Mouse (Mus musculus): Measurements from ENCODE around the gene Cdnf. TPM values are rescaled to one million over a fixed set of nuclear protein-coding genes. Genes with fewer than 3 reads are reported as not detected.

Gene Cdnf
- total RNA-seq (2021), result 1 to 10 TPM; 6.7 to 9.9 TPM

DNA sequence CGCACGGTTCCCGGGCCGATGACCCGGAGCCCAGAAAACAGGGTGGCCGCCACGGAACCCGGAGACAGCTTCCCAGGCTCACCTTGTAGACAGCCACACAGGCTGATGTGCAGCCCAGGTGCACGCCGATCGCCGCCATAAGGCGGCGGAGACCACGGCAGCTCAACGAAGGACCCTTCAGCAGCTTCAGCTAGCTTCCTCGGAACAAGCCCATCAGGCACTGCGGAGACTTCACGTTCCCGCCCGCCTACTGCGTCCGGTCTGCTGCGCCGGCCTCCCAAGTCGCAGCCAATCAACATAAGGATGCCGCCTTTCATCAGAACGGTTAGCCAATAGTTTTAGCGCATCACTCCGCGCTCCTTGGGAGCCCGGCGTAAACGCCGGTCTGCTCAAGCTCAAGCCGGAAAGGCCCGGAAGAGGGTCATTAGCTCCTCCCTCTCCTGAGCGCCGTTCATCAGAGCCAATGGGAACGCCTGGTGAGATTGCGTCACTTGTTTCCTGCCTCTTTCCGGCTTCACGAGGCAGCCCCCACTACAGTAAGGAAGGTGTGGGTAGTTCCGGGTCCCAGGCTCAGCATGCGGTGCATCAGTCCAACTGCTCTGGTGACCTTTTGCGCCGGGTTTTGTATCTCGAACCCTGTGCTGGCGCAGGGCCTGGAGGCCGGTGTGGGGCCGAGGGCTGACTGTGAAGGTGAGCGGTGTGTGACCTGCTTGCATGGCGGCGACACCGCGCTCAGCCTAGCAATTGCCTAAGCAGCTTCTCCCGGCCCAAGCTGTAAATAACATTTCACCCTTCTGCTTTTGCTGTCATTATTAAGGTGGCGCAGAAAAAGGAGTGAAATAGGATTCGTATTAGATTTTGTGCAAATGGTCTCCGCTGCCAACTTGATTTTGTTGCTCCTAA lies at the start of gene Cdnf, which contains the start of the genes Gm45902 and Hspa14:
TSS of gene Cdnf (plus strand) at position 479 of the 903 bp plus-strand sequence.
TSS of gene Gm45902 (minus strand) at position 239 of the 903 bp plus-strand sequence.
TSS of gene Hspa14 (minus strand) at position 263 of the 903 bp plus-strand sequence.
- DNase-seq, result peak; percentile 97
- intact Hi-C loops (cut with DNase I), result loop anchor here (2.0 to 5.0 kb wide), 2 partner anchors 38 to 176 kb away; partner anchors contain the start of genes Acbd7 and Suv39h2

DNA sequence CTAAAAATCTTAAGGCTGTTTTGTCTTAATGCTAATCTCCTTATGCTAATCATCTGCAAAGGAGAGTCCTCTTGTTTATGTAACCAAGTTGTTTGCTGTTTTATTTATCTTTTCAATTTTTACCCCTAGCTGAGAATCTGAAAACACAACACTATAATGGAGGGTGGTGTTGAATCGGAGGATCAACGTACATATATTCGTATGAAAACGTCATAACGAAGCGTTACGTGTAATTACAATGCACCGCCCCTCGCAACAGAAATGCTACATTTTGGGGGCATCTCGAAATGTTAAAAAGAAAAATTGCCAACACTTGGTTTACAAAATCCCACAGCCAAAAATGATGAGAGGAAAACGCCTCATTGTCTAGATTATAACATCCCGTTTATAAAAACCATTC lies 38.9 kb upstream of the Cdnf start:
- no peak for DNase-seq
- intact Hi-C loops (cut with DNase I), result loop anchor here (2.0 kb wide), 2 partner anchors 39 to 53 kb away; partner anchors contain the start of genes Cdnf, Gm45902 and Hspa14

GRCm38 (mm10) chr2:3474361-3474805 lies 38.4 kb upstream of the Cdnf start:
- DNase-seq, result peak; percentile 52 to 72
- intact Hi-C loops (cut with DNase I), result loop anchor here (2.0 kb wide), 2 partner anchors 38 to 54 kb away; partner anchors contain the start of genes Cdnf, Gm45902 and Hspa14

DNA sequence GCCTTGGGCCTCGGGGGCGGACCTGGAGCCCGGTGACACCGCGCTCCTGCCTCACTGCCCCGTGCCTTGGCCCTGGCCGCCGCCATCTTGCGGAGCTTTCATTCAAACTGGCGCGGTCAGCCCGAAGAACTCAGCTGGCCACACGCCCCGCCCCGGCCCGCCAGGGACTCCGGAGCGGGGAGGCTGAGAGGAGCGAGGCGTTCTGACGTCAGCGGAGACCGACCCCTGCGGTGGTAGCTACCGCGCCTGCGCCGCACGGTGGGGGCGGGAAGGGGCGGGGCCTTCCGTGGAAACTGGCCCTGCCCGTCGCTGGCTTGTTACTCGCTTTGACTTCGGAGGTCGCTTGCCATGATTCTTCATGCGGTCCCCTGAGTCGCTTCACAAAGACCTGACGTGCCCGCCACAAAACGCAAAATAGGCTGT lies 38.0 kb upstream of the Cdnf start, which contains the start of gene Suv39h2:
TSS of gene Suv39h2 (minus strand) at position 171 of the 423 bp plus-strand sequence.
- intact Hi-C loops (cut with DNase I), result loop anchor here (2.0 kb wide), 2 partner anchors 38 to 54 kb away; partner anchors contain the start of genes Cdnf, Gm45902 and Hspa14
- peak; percentile 98 for DNase-seq

DNA sequence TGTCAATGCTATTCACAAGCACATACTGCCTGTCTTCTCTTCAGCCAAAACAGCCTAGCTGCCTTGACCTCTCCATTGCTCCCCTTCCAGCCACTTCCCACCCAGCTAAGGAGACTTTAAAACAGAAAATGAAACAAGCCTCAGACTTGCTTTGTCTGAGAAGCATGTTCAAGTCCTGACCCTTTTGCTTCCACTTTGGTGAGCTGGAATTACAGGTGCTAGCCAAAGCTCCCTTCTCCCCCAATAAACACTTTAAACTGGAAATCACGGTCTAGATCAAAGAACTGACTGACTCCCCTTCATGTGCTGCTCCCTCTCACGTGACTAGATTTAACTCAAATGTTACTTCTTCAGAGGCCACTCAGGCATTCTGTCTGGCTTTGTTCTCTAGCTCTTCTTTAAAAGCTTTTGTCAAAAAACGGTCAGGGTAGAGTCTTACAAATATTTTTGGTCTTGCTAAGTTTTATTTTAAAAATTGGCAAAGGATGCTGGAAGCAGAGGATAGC lies 37.0 kb upstream of the Cdnf start:
- peak in 1 of 2 experiments; percentile 2 for DNase-seq
- intact Hi-C loops (cut with DNase I), result loop anchor here (2.0 kb wide), 2 partner anchors 37 to 55 kb away; partner anchors contain the start of genes Cdnf, Gm45902 and Hspa14

DNA sequence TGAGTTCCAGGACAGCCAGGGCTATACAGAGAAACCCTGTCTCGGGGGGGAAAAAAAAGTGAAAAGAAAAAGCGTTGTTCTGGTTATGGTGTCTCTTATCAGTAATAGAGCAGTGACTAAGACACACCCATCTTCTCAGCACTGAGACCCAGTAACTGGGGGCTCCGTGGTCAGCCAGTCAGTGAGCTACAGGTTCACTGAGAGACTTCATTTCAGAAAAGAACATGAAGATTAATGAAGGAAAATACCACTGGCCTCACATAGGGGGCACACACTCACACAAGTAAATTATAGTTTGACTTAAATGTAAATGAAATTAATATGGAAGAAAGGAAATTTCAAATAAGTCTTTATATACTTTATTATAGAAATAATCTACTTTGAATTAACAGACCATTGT lies 32.6 kb upstream of the Cdnf start:
- no peak for DNase-seq
- intact Hi-C loops (cut with DNase I), result no loop called here

DNA sequence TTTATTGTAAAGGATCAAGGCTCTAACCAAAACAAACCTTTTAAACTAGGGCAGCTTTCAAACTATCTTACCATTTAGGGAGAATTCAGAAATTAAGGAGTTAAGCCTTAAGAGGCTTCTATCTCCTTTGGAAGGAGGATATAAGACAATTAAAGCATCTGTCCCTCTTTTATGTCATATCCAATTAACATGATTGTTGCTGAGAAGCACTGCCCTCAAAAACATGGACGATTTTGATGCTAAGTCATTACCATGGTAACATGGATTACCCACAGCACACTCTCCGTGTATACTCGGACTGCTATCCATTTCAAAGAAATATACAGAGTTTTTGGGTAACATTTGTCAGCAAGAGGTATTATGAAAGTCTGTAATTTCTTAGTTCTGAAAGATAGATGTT lies 23.0 kb upstream of the Cdnf start:
- intact Hi-C loops (cut with DNase I), result no loop called here
- DNase-seq, result no peak

GRCm38 (mm10) chr2:3493833-3494409 lies 18.9 kb upstream of the Cdnf start:
- DNase-seq, result no peak
- intact Hi-C loops (cut with DNase I), result no loop called here

- intact Hi-C loops (cut with DNase I), result no loop called here
- no peak for DNase-seq
Measured at GRCm38 (mm10) chr2:3499543-3499942, 13.3 kb upstream of the Cdnf start.

DNA sequence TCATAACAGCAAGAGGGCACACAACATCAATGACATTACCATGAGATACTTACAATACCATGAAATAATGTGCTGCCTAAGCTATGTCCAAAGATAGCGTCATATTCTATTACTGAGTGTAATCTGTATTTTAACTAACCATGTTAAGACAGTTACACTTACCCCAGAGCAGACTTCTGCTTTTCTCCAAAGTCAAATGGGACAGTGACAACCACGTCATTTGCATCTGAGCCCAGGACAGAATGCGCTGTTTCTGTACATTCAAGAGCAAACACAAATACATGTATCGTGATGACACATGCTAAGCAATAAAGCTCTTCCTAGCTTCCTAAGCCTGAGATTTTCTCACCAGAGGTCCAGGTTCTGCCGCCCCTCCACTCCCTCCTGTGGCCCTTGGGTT lies 11.9 kb upstream of the Cdnf start:
- no peak for DNase-seq
- intact Hi-C loops (cut with DNase I), result no loop called here

GRCm38 (mm10) chr2:3512076-3512475 lies 754 bp upstream of the Cdnf start:
- no peak for DNase-seq
- intact Hi-C loops (cut with DNase I), result loop anchor here (2.0 to 5.0 kb wide), 2 partner anchors 37 to 175 kb away; partner anchors contain the start of genes Acbd7 and Suv39h2

GRCm38 (mm10) chr2:3522558-3522957 lies 9.7 kb downstream of the Cdnf start:
- intact Hi-C loops (cut with DNase I), result no loop called here
- DNase-seq, result no peak

GRCm38 (mm10) chr2:3526288-3526687 lies 13.5 kb downstream of the Cdnf start:
- intact Hi-C loops (cut with DNase I), result no loop called here
- DNase-seq, result no peak

GRCm38 (mm10) chr2:3541307-3542079 lies 28.7 kb downstream of the Cdnf start:
- intact Hi-C loops (cut with DNase I), result loop anchor here (10.0 kb wide), 1 partner anchor 953 kb away; no protein-coding TSS in a partner anchor
- DNase-seq, result no peak

GRCm38 (mm10) chr2:3546055-3546454 lies 33.2 kb downstream of the Cdnf start:
- no peak for DNase-seq
- intact Hi-C loops (cut with DNase I), result loop anchor here (1.0 to 10.0 kb wide), 4 partner anchors 166 to 949 kb away; no protein-coding TSS in a partner anchor

GRCm38 (mm10) chr2:3546588-3546987 lies 33.8 kb downstream of the Cdnf start:
- intact Hi-C loops (cut with DNase I), result loop anchor here (1.0 to 10.0 kb wide), 4 partner anchors 166 to 948 kb away; no protein-coding TSS in a partner anchor
- DNase-seq, result peak; percentile 55 to 60

DNA sequence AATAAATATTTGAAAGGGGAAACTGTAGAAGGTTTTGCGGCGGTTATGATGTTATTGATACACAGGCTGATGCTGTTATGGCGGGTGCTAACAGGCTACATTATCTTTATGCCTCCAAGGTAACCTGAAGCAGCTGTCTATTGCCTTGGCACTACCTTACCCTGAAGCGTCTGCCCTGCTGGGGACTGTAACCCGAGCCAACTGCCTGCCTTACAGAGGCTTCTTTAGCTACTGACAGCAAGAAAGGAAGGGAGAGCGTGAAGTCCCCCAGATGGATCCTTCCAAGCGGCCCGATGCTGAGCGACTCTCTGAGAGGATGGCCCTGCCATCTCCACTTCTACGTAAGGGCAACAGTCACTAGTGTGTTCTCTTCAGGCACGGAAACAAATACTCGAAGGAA lies 57.4 kb downstream of the Cdnf start, which contains the start of gene Fam107b:
TSS of gene Fam107b (plus strand) at position 303 of the 400 bp plus-strand sequence.
- no peak for DNase-seq
- intact Hi-C loops (cut with DNase I), result no loop called here

DNA sequence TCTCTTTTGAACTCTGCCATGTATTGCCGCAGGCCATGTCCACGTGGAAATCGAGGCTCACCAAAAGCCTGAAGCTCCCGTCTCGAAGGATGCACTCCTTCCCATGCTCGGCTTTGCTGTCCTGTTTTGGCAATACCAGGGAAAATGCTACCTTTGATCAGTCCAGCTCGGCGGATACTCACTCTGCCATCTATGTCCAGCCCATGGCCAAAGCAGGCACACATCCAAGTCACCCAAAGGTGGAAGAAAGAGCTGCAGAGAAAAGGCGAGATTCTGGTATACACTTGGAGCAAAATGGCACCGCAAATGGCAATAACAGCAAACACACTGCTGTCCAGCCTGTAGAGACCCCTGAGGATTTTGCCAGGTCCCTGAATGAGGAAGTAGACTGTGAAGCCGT lies 57.8 kb downstream of the Cdnf start:
- DNase-seq, result no peak
- intact Hi-C loops (cut with DNase I), result no loop called here

- no peak for DNase-seq
- intact Hi-C loops (cut with DNase I), result no loop called here
Measured at GRCm38 (mm10) chr2:3573883-3574282, 61.1 kb downstream of the Cdnf start.

DNA sequence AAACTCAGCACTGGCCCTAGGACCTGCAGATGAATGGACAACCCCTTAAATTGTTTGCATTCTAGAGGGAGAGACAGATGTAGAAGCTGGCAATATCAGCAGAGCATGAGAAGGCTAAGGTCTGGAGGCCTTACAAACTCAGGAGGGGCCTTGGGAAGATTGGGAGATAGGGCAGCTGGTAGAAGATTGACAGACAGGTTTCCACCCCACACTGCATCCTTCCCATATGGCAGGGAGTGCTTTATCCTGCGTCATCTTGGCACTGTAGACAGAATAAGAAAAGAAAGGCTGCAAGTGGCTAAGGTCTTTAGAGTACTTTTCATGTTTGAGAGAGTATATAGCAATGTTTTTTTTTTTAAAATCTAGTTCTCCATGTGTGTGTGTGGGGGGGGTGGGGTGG lies 62.3 kb downstream of the Cdnf start:
- no peak for DNase-seq
- intact Hi-C loops (cut with DNase I), result no loop called here

All from heart, postnatal 10 days (tissue).